Mouse (Mus musculus): ENCODE measurements around the gene Icam1. TPM values are rescaled to one million over a fixed set of nuclear protein-coding genes. Genes with fewer than 3 reads are reported as not detected.
"Not testable (repeated sequence)": the region's sequence is repeated elsewhere in the genome, so short reads cannot be mapped to it uniquely, and the experiment has no call there.

Gene Icam1
- total RNA-seq, 2 experiments from 2014 or later = 1.3 to 9.0 TPM

DNA sequence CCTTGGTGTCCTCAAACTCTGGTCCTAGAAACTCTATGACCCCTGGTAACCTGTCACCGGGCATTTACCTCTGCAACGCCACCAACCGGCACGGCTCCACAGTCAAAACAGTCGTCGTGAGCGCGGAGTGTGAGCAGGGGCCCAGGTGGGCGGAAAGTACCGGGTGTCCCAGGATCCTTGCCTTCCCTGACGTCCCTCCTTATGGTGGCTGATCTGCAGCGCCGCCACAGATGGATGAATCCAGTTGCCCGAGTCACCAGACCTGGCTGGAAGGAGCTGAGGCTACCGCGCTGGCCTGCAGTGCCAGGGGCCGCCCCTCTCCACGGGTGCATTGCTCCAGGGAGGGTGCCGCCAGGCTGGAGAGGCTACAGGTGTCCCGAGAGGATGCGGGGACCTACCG lies 20.9 kb downstream of the Icam1 start:
- no peak for ATAC-seq (replicated peaks; ENCODE audit: low FRiP score, poor library complexity, severe bottlenecking)

- no peak for ATAC-seq (replicated peaks; ENCODE audit: low FRiP score, poor library complexity, severe bottlenecking)
Observed at GRCm38 (mm10) chr9:21037481-21037891, 21.7 kb downstream of the Icam1 start.

DNA sequence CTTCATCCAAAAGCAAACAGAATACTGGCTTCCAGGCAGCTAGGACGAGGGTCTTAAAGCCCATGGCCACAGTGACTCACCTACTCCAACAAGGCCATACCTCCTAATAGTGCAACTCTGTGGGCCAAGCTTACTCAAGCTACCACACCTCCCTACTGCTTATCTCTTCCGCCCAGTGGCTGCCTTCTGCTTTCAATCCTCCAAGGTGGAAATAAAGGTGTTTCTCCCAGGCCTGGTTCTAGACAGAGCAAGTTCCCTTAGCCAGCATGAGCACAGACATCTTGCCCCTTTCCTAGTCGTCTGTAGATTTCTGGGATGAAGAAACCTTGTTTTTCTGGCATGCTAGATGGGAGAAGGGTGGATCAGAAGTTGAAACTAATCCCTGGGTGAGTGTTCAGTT lies 24.0 kb downstream of the Icam1 start:
- ATAC-seq (replicated peaks; ENCODE audit: low FRiP score, poor library complexity, severe bottlenecking) = peak; percentile 88

DNA sequence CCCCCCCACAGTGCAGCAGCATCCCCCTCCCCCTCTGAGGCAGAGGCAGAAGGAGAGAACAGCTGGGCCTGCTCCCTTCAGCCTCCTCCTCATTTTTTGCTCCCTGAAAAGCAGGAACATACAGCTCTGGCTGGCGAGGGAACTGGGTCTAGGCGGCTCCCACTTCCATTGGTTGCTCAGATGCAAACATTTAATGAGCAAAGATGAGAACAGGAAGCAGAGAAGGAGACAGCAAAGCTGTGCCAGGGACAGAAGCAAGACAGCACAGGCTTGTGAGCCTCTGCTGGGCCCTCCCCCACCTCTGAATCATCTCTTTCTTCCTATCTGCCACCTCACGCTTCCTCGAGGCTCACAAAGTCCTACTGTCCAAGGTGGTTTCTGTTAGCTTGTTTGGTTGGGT lies 25.5 kb downstream of the Icam1 start:
- ATAC-seq (replicated peaks; ENCODE audit: low FRiP score, poor library complexity, severe bottlenecking) = no peak

DNA sequence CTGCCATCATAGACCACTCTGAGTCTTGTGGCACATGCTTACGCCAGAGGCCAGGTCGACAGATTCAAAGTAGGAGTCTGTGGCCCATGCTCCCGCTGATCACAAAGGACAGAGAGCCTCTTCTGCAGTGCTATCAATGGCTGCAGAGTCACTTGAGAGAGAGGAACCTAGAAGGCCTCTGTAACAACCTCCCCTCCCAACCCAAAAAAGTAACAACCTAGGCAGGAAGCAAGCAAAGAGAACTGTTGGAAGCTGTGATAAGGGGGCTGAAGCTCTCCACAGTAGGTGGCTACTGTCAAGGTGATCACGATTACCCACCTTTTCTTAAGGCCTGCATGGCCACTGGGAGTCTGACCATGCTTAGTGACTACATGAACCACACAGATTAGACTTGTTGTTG lies 27.8 kb downstream of the Icam1 start:
- no peak for ATAC-seq (replicated peaks; ENCODE audit: low FRiP score, poor library complexity, severe bottlenecking)

GRCm38 (mm10) chr9:21044785-21045184 lies 29.0 kb downstream of the Icam1 start:
- ATAC-seq (replicated peaks; ENCODE audit: low FRiP score, poor library complexity, severe bottlenecking) = not testable (repeated sequence)

GRCm38 (mm10) chr9:21045235-21045634 lies 29.4 kb downstream of the Icam1 start:
- no peak for ATAC-seq (replicated peaks; ENCODE audit: low FRiP score, poor library complexity, severe bottlenecking)

DNA sequence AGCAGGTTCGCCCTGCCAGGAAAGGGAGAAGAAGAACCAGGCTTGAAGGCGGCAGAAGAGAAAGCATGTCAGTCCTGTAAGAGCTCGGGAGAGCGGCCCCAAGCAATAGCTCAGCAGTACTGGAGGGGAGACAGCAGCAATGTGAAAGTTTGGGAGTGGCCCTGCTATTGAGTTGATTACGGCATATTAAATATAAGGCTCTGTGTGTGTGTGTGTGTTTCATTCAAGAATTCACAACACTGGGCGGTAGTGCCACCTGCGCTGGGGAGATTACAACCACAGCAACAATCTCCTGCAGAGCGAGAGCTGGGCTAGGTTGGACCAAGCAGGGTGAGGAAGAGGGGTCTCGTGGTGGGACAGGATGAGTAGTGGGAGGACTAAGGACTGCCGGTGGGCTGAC lies 35.8 kb downstream of the Icam1 start:
- ATAC-seq (replicated peaks; ENCODE audit: low FRiP score, poor library complexity, severe bottlenecking) = peak; percentile 80

GRCm38 (mm10) chr9:21062928-21063327 lies 47.1 kb downstream of the Icam1 start:
- ATAC-seq (replicated peaks; ENCODE audit: low FRiP score, poor library complexity, severe bottlenecking) = no peak

DNA sequence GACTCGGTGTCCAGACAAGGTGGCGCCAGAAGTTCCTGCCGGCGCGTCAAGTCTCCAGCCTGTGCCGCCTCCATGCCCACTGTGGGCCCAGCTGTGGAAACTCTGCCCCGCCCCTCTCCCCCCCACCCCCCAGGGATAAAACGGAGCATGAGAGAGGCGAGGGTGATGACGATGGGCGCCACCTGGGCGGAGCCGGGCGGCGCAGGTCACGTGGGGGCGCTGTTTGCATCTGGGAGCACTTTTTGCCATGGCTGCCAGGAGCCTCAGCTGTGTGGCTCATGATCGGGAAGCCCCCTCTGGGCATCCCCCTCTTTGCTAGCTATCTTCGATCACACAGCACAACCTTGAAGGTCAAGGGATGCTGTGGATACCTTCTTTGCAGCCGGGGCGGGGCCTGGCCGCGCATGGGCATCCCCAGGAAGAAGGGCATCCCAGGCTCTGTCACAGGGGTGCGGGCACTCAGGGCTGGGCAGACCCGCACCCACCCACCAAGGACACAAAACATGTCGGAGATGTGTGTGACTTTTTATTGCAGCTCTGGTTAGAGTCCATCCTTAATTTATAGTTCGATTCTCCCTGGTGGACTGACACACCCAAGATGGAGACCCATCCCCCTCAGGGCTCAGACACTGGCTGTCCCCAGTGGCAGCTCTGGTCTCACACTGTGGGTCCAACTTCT lies 51.4 kb downstream of the Icam1 start, which contains the start of gene Zglp1:
TSS of gene Zglp1 (minus strand) at position 88 of the 679 bp plus-strand sequence.
- ATAC-seq (replicated peaks; ENCODE audit: low FRiP score, poor library complexity, severe bottlenecking) = no peak

DNA sequence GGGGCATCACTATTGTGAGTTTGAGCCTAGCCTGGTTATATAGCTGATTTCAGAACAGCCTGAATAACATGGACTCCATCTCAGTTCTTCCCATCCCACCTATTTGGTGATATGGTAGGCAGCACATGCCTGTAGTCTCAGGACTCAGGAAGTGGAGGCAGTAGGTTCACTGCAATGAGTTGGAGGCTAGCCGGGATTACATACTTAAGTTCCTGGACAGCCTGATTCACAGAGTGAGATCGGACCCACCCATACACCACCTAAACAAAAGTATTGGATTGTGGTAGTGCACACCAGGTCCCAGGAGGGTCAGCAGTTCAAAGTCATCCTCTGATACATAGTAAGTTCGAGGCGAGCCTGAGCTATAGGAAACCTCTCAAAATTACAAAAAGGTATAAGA lies 56.9 kb downstream of the Icam1 start:
- ATAC-seq (replicated peaks; ENCODE audit: low FRiP score, poor library complexity, severe bottlenecking) = no peak

- peak; percentile 91 for ATAC-seq (replicated peaks; ENCODE audit: low FRiP score, poor library complexity, severe bottlenecking)
Observed at GRCm38 (mm10) chr9:21073044-21073840, 57.5 kb downstream of the Icam1 start, which contains the start of the genes Gm49373 and Fdx1l. Gene Gm49373, minus strand, starts transcription at chr9:21073096. Gene Fdx1l, minus strand, starts transcription at chr9:21073614.

- ATAC-seq (replicated peaks; ENCODE audit: low FRiP score, poor library complexity, severe bottlenecking) = no peak
Observed at GRCm38 (mm10) chr9:21074173-21074572, 58.4 kb downstream of the Icam1 start.

GRCm38 (mm10) chr9:21075625-21076024 lies 59.8 kb downstream of the Icam1 start:
- no peak for ATAC-seq (replicated peaks; ENCODE audit: low FRiP score, poor library complexity, severe bottlenecking)

Other genes with a start within 250 kb of the Icam1 start
- gene Col5a3, start 200.9 kb upstream of the Icam1 start, total RNA-seq (2015; ENCODE audit: low replicate concordance) = 1.3 TPM in 1 of 2 replicates, not detected in the other
- gene Col5a3, start 200.9 kb upstream of the Icam1 start, total RNA-seq (2017; ENCODE audit: low replicate concordance) = 0.39 TPM in 1 of 2 replicates, not detected in the other
- gene Rdh8, start 197.5 kb upstream of the Icam1 start, total RNA-seq (2015; ENCODE audit: low replicate concordance) = not detected in 2 replicates
- gene Rdh8, start 197.5 kb upstream of the Icam1 start, total RNA-seq (2017; ENCODE audit: low replicate concordance) = not detected in 2 replicates
- 1.1 and 1.7 TPM in 2 replicates for gene A230050P20Rik, start 147.3 kb upstream of the Icam1 start, total RNA-seq (2015; ENCODE audit: low replicate concordance)
- 3.7 and 4.3 TPM in 2 replicates for gene A230050P20Rik, start 147.3 kb upstream of the Icam1 start, total RNA-seq (2017; ENCODE audit: low replicate concordance)
- gene Angptl6, start 136.3 kb upstream of the Icam1 start, total RNA-seq (2015; ENCODE audit: low replicate concordance) = not detected in 2 replicates
- gene Angptl6, start 136.3 kb upstream of the Icam1 start, total RNA-seq (2017; ENCODE audit: low replicate concordance) = 0.53 TPM in 1 of 2 replicates, not detected in the other
- gene Ppan, start 127.8 kb upstream of the Icam1 start, total RNA-seq (2015; ENCODE audit: low replicate concordance) = 6.7 and 19.1 TPM in 2 replicates
- 7.1 and 16.2 TPM in 2 replicates for gene Ppan, start 127.8 kb upstream of the Icam1 start, total RNA-seq (2017; ENCODE audit: low replicate concordance)
- gene Eif3g, start 117.4 kb upstream of the Icam1 start, total RNA-seq (2015; ENCODE audit: low replicate concordance) = 47.4 and 59.5 TPM in 2 replicates
- gene Eif3g, start 117.4 kb upstream of the Icam1 start, total RNA-seq (2017; ENCODE audit: low replicate concordance) = 41.5 and 59.7 TPM in 2 replicates
- gene Dnmt1, start 56.1 kb upstream of the Icam1 start, total RNA-seq (2015; ENCODE audit: low replicate concordance) = 122 and 135 TPM in 2 replicates
- 217 and 249 TPM in 2 replicates for gene Dnmt1, start 56.1 kb upstream of the Icam1 start, total RNA-seq (2017; ENCODE audit: low replicate concordance)
- not detected in 2 replicates for gene S1pr2, start 39.2 kb upstream of the Icam1 start, total RNA-seq (2015; ENCODE audit: low replicate concordance)
- gene S1pr2, start 39.2 kb upstream of the Icam1 start, total RNA-seq (2017; ENCODE audit: low replicate concordance) = under 0.01 and 0.39 TPM in 2 replicates
- gene Mrpl4, start 13.2 kb upstream of the Icam1 start, total RNA-seq (2015; ENCODE audit: low replicate concordance) = 13.0 and 22.0 TPM in 2 replicates
- 13.3 and 18.0 TPM in 2 replicates for gene Mrpl4, start 13.2 kb upstream of the Icam1 start, total RNA-seq (2017; ENCODE audit: low replicate concordance)
- gene Icam4, start 13.4 kb downstream of the Icam1 start, total RNA-seq (2015; ENCODE audit: low replicate concordance) = 164 and 214 TPM in 2 replicates
- gene Icam4, start 13.4 kb downstream of the Icam1 start, total RNA-seq (2017; ENCODE audit: low replicate concordance) = 107 and 112 TPM in 2 replicates
- gene Icam5, start 16.1 kb downstream of the Icam1 start, total RNA-seq (2015; ENCODE audit: low replicate concordance) = 1.3 and 1.4 TPM in 2 replicates
- 1.3 and 3.5 TPM in 2 replicates for gene Icam5, start 16.1 kb downstream of the Icam1 start, total RNA-seq (2017; ENCODE audit: low replicate concordance)
- 6.8 TPM in 1 of 2 replicates, not detected in the other for gene Zglp1, start 51.1 kb downstream of the Icam1 start, total RNA-seq (2015; ENCODE audit: low replicate concordance)
- not detected in 2 replicates for gene Zglp1, start 51.1 kb downstream of the Icam1 start, total RNA-seq (2017; ENCODE audit: low replicate concordance)
- gene Gm49373, start 57.1 kb downstream of the Icam1 start, total RNA-seq (2015; ENCODE audit: low replicate concordance) = not detected in 2 replicates
- not detected in 2 replicates for gene Gm49373, start 57.1 kb downstream of the Icam1 start, total RNA-seq (2017; ENCODE audit: low replicate concordance)
- 13.0 and 19.8 TPM in 2 replicates for gene Fdx1l, start 57.6 kb downstream of the Icam1 start, total RNA-seq (2015; ENCODE audit: low replicate concordance)
- gene Fdx1l, start 57.6 kb downstream of the Icam1 start, total RNA-seq (2017; ENCODE audit: low replicate concordance) = 7.8 and 19.7 TPM in 2 replicates
- 30.6 and 34.0 TPM in 2 replicates for gene Gm38431, start 76.0 kb downstream of the Icam1 start, total RNA-seq (2015; ENCODE audit: low replicate concordance)
- 4.2 TPM in 1 of 2 replicates, not detected in the other for gene Gm38431, start 76.0 kb downstream of the Icam1 start, total RNA-seq (2017; ENCODE audit: low replicate concordance)
- 18.4 and 23.4 TPM in 2 replicates for gene Raver1, start 76.0 kb downstream of the Icam1 start, total RNA-seq (2015; ENCODE audit: low replicate concordance)
- gene Raver1, start 76.0 kb downstream of the Icam1 start, total RNA-seq (2017; ENCODE audit: low replicate concordance) = 21.1 and 32.5 TPM in 2 replicates
- gene Tyk2, start 115.3 kb downstream of the Icam1 start, total RNA-seq (2015; ENCODE audit: low replicate concordance) = 2.5 and 5.0 TPM in 2 replicates
- 4.7 and 5.0 TPM in 2 replicates for gene Tyk2, start 115.3 kb downstream of the Icam1 start, total RNA-seq (2017; ENCODE audit: low replicate concordance)
- gene Cdc37, start 134.0 kb downstream of the Icam1 start, total RNA-seq (2015; ENCODE audit: low replicate concordance) = 28.9 and 42.9 TPM in 2 replicates
- gene Cdc37, start 134.0 kb downstream of the Icam1 start, total RNA-seq (2017; ENCODE audit: low replicate concordance) = 68.0 and 76.5 TPM in 2 replicates
- 4.6 TPM in 1 of 2 replicates, not detected in the other for gene Pde4a, start 149.7 kb downstream of the Icam1 start, total RNA-seq (2015; ENCODE audit: low replicate concordance)
- gene Pde4a, start 149.7 kb downstream of the Icam1 start, total RNA-seq (2017; ENCODE audit: low replicate concordance) = 0.15 and 0.39 TPM in 2 replicates
- 13.8 and 25.2 TPM in 2 replicates for gene Keap1, start 223.4 kb downstream of the Icam1 start, total RNA-seq (2015; ENCODE audit: low replicate concordance)
- gene Keap1, start 223.4 kb downstream of the Icam1 start, total RNA-seq (2017; ENCODE audit: low replicate concordance) = 37.0 and 44.7 TPM in 2 replicates
- gene S1pr5, start 232.5 kb downstream of the Icam1 start, total RNA-seq (2015; ENCODE audit: low replicate concordance) = 2.5 TPM in 1 of 2 replicates, not detected in the other
- 0.13 and 0.53 TPM in 2 replicates for gene S1pr5, start 232.5 kb downstream of the Icam1 start, total RNA-seq (2017; ENCODE audit: low replicate concordance)
- 49.4 and 49.5 TPM in 2 replicates for gene Atg4d, start 249.3 kb downstream of the Icam1 start, total RNA-seq (2015; ENCODE audit: low replicate concordance)
- gene Atg4d, start 249.3 kb downstream of the Icam1 start, total RNA-seq (2017; ENCODE audit: low replicate concordance) = 73.9 and 162 TPM in 2 replicates